Mouse (Mus musculus): Measurements from ENCODE around the gene Snd1.

DNA sequence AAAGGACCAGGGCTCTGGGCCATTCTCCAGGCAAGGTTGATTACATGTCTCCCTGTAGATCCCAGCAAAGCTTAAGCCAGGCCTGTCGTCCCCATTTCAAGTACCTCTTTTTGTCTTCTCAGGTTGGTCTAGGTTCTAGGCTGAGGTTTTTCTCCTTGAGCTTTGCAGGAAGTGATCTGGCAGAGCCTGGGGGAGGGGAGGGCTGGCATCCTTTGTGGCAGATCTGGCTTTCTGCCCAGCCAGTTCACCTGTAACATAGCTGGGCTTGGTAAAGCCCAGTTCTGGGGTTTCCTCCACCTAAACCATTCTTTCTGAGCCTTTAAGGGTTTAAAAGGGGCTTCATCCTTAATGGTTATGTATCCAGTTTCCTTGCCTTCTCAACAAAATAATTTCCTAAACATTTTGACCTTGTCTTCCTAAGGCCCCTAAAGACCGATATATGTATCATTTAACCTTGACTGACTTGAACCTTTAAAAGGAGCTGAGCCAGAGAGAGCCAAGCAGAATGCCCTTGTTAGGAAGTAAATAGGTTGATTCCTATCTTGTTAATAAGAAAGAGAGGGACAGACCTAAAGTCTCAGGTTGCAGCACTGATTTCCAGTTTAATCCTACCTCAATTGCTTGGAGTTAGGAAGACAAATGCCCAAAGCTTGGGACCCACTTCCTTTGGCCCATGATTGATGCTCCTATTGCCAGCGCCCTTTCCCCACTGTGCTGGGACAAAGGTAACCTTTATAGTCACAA lies 47.7 kb upstream of the Snd1 start, which contains the start of gene Fscn3:
- TF ChIP-seq CTCF (IDR thresholded peaks at IDR 0.05; ENCODE audit: low read depth) (no peak), EP300 (IDR thresholded peaks at IDR 0.05; ENCODE audit: low read depth) (no peak)

All from liver, embryonic 14.5 days (tissue).